8 mouse cellular contexts compared by ENCODE assay signal in the genomic region with DNA sequence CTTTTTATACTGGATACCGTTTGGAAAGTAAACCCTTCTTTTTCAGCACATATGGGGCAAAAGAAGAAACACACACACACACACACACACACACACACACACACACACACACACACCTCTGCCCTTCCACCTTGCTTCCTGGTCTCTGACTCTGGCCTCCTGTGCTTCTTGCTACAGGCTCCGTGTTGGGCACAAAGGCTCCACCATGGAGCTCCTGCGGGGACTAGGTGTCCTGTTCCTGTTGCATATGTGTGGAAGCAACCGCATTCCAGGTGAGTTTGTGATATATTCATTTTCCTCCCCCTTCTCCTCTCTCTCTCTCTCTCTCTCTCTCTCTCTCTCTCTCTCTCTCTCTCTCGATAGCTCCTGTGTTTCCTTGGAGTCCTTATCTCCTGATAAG. TPM values are rescaled to one million over a fixed set of nuclear protein-coding genes. Genes with fewer than 3 reads are reported as not detected.
DNase-seq lines count a peak whose midpoint lies in the region; ATAC-seq and TF ChIP-seq lines count a peak whose summit lies in the region.

No protein-coding gene starts in this region.

- peak overlapping the region; percentile 57 for H3K4me3 ChIP-seq in heart, embryonic 11.5 days (ENCODE audit: low read depth, low read length)
- no peak overlapping the region for H3K4me3 ChIP-seq in heart, adult 2 months
- peak overlapping the region; percentile 77 for H3K4me3 ChIP-seq in C2C12 (ENCODE audit: insufficient read depth, poor library complexity, severe bottlenecking)
- peak overlapping the region; percentile 50 for H3K4me3 ChIP-seq in hindbrain, embryonic 13.5 days
- H3K4me3 ChIP-seq in midbrain, embryonic 10.5 days = peak overlapping the region; percentile 71

- TF ChIP-seq CTCF in heart, adult 2 months (IDR thresholded peaks at IDR 0.05) = no peak
- no peak for TF ChIP-seq CTCF in C2C12 (IDR thresholded peaks at IDR 0.05; ENCODE audit: control insufficient read depth, insufficient read depth, insufficient read length)

- H3K4me2 ChIP-seq in heart, embryonic 11.5 days = peak overlapping the region; percentile 95
- H3K4me2 ChIP-seq in hindbrain, embryonic 13.5 days = peak overlapping the region; percentile 85

- no peak overlapping the region for H3K9ac ChIP-seq in heart, embryonic 11.5 days (ENCODE audit: low read depth, low read length)
- no peak overlapping the region for H3K9ac ChIP-seq in heart, adult 2 months (ENCODE audit: low read depth, low read length)
- no peak overlapping the region for H3K9ac ChIP-seq in hindbrain, embryonic 13.5 days

- TF ChIP-seq EP300 in heart, adult 2 months (IDR thresholded peaks at IDR 0.05; ENCODE audit: insufficient read depth, low read depth, low read length) = no peak

- H3K4me1 ChIP-seq in heart, embryonic 11.5 days (ENCODE audit: control insufficient read depth, insufficient read depth, low read length) = peaks cover 10% of the 10 kb centered on the region
- H3K4me1 ChIP-seq in heart, adult 2 months (ENCODE audit: control insufficient read depth, insufficient read depth, low read length) = peaks cover 2% of the 10 kb centered on the region; the same call in 1 of the 2 replicates
- peaks cover 36% of the 10 kb centered on the region for H3K4me1 ChIP-seq in hindbrain, embryonic 13.5 days (replicated peaks)
- peaks cover 70% of the 10 kb centered on the region for H3K4me1 ChIP-seq in midbrain, embryonic 10.5 days

- no peaks in the 10 kb centered on the region for H3K27me3 ChIP-seq in heart, embryonic 11.5 days (ENCODE audit: control insufficient read depth, insufficient read depth, low read length)
- H3K27me3 ChIP-seq in heart, adult 2 months (ENCODE audit: control insufficient read depth, insufficient read depth, low read length) = 0 out of 2 replicates have a peak, but pooled peaks cover 1% of the 10 kb centered on the region
- H3K27me3 ChIP-seq in C2C12 (ENCODE audit: control insufficient read depth, insufficient read depth, insufficient read length) = no peaks in the 10 kb centered on the region
- H3K27me3 ChIP-seq in hindbrain, embryonic 13.5 days = peaks cover 29% of the 10 kb centered on the region
- peaks cover 24% of the 10 kb centered on the region for H3K27me3 ChIP-seq in midbrain, embryonic 10.5 days (ENCODE audit: low read depth, poor library complexity, severe bottlenecking)

- H3K79me3 ChIP-seq in C2C12 (ENCODE audit: low read depth) = peaks cover 47% of the 10 kb centered on the region

- H3K27ac ChIP-seq in heart, embryonic 11.5 days (ENCODE audit: low read depth, low read length) = no peak overlapping the region
- no peak overlapping the region for H3K27ac ChIP-seq in heart, adult 2 months
- no peak overlapping the region for H3K27ac ChIP-seq in hindbrain, embryonic 13.5 days
- H3K27ac ChIP-seq in midbrain, embryonic 10.5 days (replicated peaks) = peak overlapping the region; percentile 82; the same call in 1 of the 2 replicates

- peak overlapping the region; percentile 81 for H3ac ChIP-seq in C2C12 (ENCODE audit: control insufficient read depth, insufficient read length, low read depth)

- no peak for ATAC-seq in heart, embryonic 11.5 days (replicated peaks; ENCODE audit: insufficient number of reproducible peaks, low FRiP score, low TSS enrichment)
- no peak for ATAC-seq in hindbrain, embryonic 13.5 days (ENCODE audit: low FRiP score)

- intact Hi-C loops in heart, adult 2 months (cut with DNase I) = loop anchor here (5.0 kb wide), 2 partner anchors 275 to 490 kb away; no protein-coding TSS in a partner anchor
- intact Hi-C loops in left cerebral cortex, postnatal 10 days (cut with DNase I) = loop anchor here (5.0 to 10.0 kb wide), 2 partner anchors 125 to 328 kb away; no protein-coding TSS in a partner anchor

- H3K36me3 ChIP-seq in heart, embryonic 11.5 days (ENCODE audit: control insufficient read depth, insufficient read depth, low read length) = no peaks in the 10 kb centered on the region; the same call in 1 of the 2 replicates
- H3K36me3 ChIP-seq in heart, adult 2 months (ENCODE audit: control insufficient read depth, insufficient read depth, low read length) = no peaks in the 10 kb centered on the region
- H3K36me3 ChIP-seq in C2C12 (ENCODE audit: control insufficient read depth, insufficient read depth) = peaks cover 51% of the 10 kb centered on the region
- no peaks in the 10 kb centered on the region for H3K36me3 ChIP-seq in hindbrain, embryonic 13.5 days
- H3K36me3 ChIP-seq in midbrain, embryonic 10.5 days = peaks cover 30% of the 10 kb centered on the region

- 11% methylated on average over 5 of the region's 5 CpGs for WGBS in heart, embryonic 11.5 days (ENCODE audit: insufficient replicate concordance)
- 13% methylated on average over 5 of the region's 5 CpGs for WGBS in heart, adult 2 months
- WGBS in hindbrain, embryonic 13.5 days = 21% methylated on average over 5 of the region's 5 CpGs
- WGBS in midbrain, embryonic 10.5 days = 29% methylated on average over 5 of the region's 5 CpGs

- DNase-seq in heart, adult 2 months = no peak
- no peak for DNase-seq in midbrain, embryonic 10.5 days (ENCODE audit: low spot score)
- no peak for DNase-seq in left cerebral cortex, postnatal 10 days (ENCODE audit: extremely low spot score in 1 of 2, low spot score in 2 of 2)
- DNase-seq in layer of hippocampus, adult 18-20 months (ENCODE audit: low spot score in 2 of 2) = no peak
- no peak for DNase-seq in T-cell, adult 2 months (ENCODE audit: low spot score)

- no peaks in the 10 kb centered on the region for H3K9me3 ChIP-seq in heart, embryonic 11.5 days (replicated peaks; ENCODE audit: control insufficient read depth, low read length)
- H3K9me3 ChIP-seq in hindbrain, embryonic 13.5 days = no peaks in the 10 kb centered on the region
- H3K9me3 ChIP-seq in midbrain, embryonic 10.5 days (replicated peaks) = no peaks in the 10 kb centered on the region

- H3K79me2 ChIP-seq in heart, adult 2 months (replicated peaks; ENCODE audit: control insufficient read depth, insufficient read depth, low read length) = no peaks in the 10 kb centered on the region
- H3K79me2 ChIP-seq in C2C12 (ENCODE audit: control insufficient read depth, insufficient read depth) = peaks cover 58% of the 10 kb centered on the region

- no peak for TF ChIP-seq POLR2A in heart, adult 2 months (IDR thresholded peaks at IDR 0.05; ENCODE audit: insufficient read depth, low read depth, low read length)

TF ChIP-seq in C2C12, 6 proteins besides CTCF, POLR2A, EP300 and RAD21:
- TF ChIP-seq MYOG (IDR thresholded peaks at IDR 0.05; ENCODE audit: control insufficient read depth, extremely low read depth, insufficient read length) (no peak), CEBPB (IDR thresholded peaks at IDR 0.05; ENCODE audit: low read depth) (no peak), MAX (IDR thresholded peaks at IDR 0.05) (no peak), USF1 (IDR thresholded peaks at IDR 0.05; ENCODE audit: low read depth) (no peak), MYOD1 (IDR thresholded peaks at IDR 0.05; ENCODE audit: control insufficient read depth, insufficient read length, low read depth) (no peak), FOSL1 (IDR thresholded peaks at IDR 0.05; ENCODE audit: insufficient read depth, low read length, poor library complexity, severe bottlenecking) (no peak)

RNA-seq across cellular contexts. Expression of gene Thbs1, which starts 0.8 kb away (rescaled TPM):
- polyA plus RNA-seq in heart, embryonic 11.5 days (2014; fragmentation: Nextera tagmentation; extraction: Ambion mirVana) = 45.5 and 73.0 TPM in 2 replicates
- 10 to 100 TPM; 10.0 to 24.4 TPM for total RNA-seq in heart, adult 2 months (2021)
- polyA plus RNA-seq in heart, adult 2 months (2012; rRNA removed) = 6.3 and 6.7 TPM in 2 replicates
- polyA plus RNA-seq in C2C12 (2012; fragmentation: generic; extraction: Trizol) = 126 TPM
- polyA plus RNA-seq in hindbrain, embryonic 13.5 days (2015; fragmentation: Nextera tagmentation; extraction: Ambion mirVana) = 8.1 and 11.3 TPM in 2 replicates
- polyA plus RNA-seq in midbrain, embryonic 10.5 days (2016; fragmentation: Nextera tagmentation; extraction: Ambion mirVana) = 25.4 and 35.4 TPM in 2 replicates
- total RNA-seq in left cerebral cortex, postnatal 10 days (2021) = 1 to 10 TPM; 6.7 to 6.8 TPM
- 1 to 10 TPM; 1.7 to 2.0 TPM for total RNA-seq in layer of hippocampus, adult 18-20 months (2021)
